Mouse (Mus musculus): ENCODE measurements at regions not wholly inside any gene's neighbourhood (a gene's known extent, or its start where the extent isn't known, plus 50 kb on each side); places are given as distances from the start of the nearest gene placed in this dataset.

- H3K4me3 ChIP-seq (ENCODE audit: extremely low read depth, insufficient read depth, insufficient read length): no peak overlapping the region
- TF ChIP-seq POLR2A (IDR thresholded peaks at IDR 0.05; ENCODE audit: low read depth, low read length): no peak
- TF ChIP-seq CTCF (IDR thresholded peaks at IDR 0.05; ENCODE audit: extremely low read depth, insufficient read depth, insufficient read length, insufficient replicate concordance): no peak
- 68% methylated on average over 4 of the region's 4 CpGs for WGBS
- H3K27me3 ChIP-seq (ENCODE audit: control insufficient read depth, insufficient read depth, low read length): no peaks in the 10 kb centered on the region
- no peaks in the 10 kb centered on the region for H3K4me1 ChIP-seq (ENCODE audit: control insufficient read depth, insufficient read depth, insufficient read length)
- H3K36me3 ChIP-seq (ENCODE audit: control insufficient read depth, insufficient read depth, low read length): no peaks in the 10 kb centered on the region
- H3K27ac ChIP-seq (ENCODE audit: insufficient read depth, low read length): no peak overlapping the region
- no peak for DNase-seq (ENCODE audit: low read depth in 1 of 2, low spot score in 2 of 2)
Observed at GRCm38 (mm10) chr4:83915871-83916270, 390.5 kb downstream of the Ccdc171 start.

GRCm38 (mm10) chr4:83917009-83917408 is 391.7 kb downstream of the Ccdc171 start:
- H3K27me3 ChIP-seq (ENCODE audit: control insufficient read depth, insufficient read depth, low read length): no peaks in the 10 kb centered on the region
- TF ChIP-seq CTCF (IDR thresholded peaks at IDR 0.05; ENCODE audit: extremely low read depth, insufficient read depth, insufficient read length, insufficient replicate concordance) (no peak), POLR2A (IDR thresholded peaks at IDR 0.05; ENCODE audit: low read depth, low read length) (no peak)
- H3K27ac ChIP-seq (ENCODE audit: insufficient read depth, low read length): no peak overlapping the region
- H3K4me3 ChIP-seq (ENCODE audit: extremely low read depth, insufficient read depth, insufficient read length): no peak overlapping the region
- WGBS: 26% methylated on average over 4 of the region's 4 CpGs
- no peaks in the 10 kb centered on the region for H3K4me1 ChIP-seq (ENCODE audit: control insufficient read depth, insufficient read depth, insufficient read length)
- no peak for DNase-seq (ENCODE audit: low read depth in 1 of 2, low spot score in 2 of 2)
- no peaks in the 10 kb centered on the region for H3K36me3 ChIP-seq (ENCODE audit: control insufficient read depth, insufficient read depth, low read length)

- WGBS: 82% methylated on average over 3 of the region's 3 CpGs
- Histone ChIP-seq H3K4me3 (ENCODE audit: extremely low read depth, insufficient read depth, insufficient read length) (no peak overlapping the region), H3K4me1 (ENCODE audit: control insufficient read depth, insufficient read depth, insufficient read length) (no peaks in the 10 kb centered on the region), H3K27ac (ENCODE audit: insufficient read depth, low read length) (no peak overlapping the region), H3K36me3 (ENCODE audit: control insufficient read depth, insufficient read depth, low read length) (no peaks in the 10 kb centered on the region), H3K27me3 (ENCODE audit: control insufficient read depth, insufficient read depth, low read length) (no peaks in the 10 kb centered on the region)
- no peak for DNase-seq (ENCODE audit: low read depth in 1 of 2, low spot score in 2 of 2)
- no peak for TF ChIP-seq POLR2A (IDR thresholded peaks at IDR 0.05; ENCODE audit: low read depth, low read length)
- no peak for TF ChIP-seq CTCF (IDR thresholded peaks at IDR 0.05; ENCODE audit: extremely low read depth, insufficient read depth, insufficient read length, insufficient replicate concordance)
Observed at GRCm38 (mm10) chr4:83918093-83918492, 392.7 kb downstream of the Ccdc171 start.

- DNase-seq (ENCODE audit: low read depth in 1 of 2, low spot score in 2 of 2): no peak
- H3K36me3 ChIP-seq (ENCODE audit: control insufficient read depth, insufficient read depth, low read length): no peaks in the 10 kb centered on the region
- no peaks in the 10 kb centered on the region for H3K4me1 ChIP-seq (ENCODE audit: control insufficient read depth, insufficient read depth, insufficient read length)
- WGBS: 86% methylated on average over 1 of the region's 1 CpGs
- H3K27ac ChIP-seq (ENCODE audit: insufficient read depth, low read length): no peak overlapping the region
- TF ChIP-seq CTCF (IDR thresholded peaks at IDR 0.05; ENCODE audit: extremely low read depth, insufficient read depth, insufficient read length, insufficient replicate concordance) (no peak), POLR2A (IDR thresholded peaks at IDR 0.05; ENCODE audit: low read depth, low read length) (no peak)
- H3K4me3 ChIP-seq (ENCODE audit: extremely low read depth, insufficient read depth, insufficient read length): no peak overlapping the region
- H3K27me3 ChIP-seq (ENCODE audit: control insufficient read depth, insufficient read depth, low read length): no peaks in the 10 kb centered on the region
Observed at GRCm38 (mm10) chr4:83919041-83919440, 393.7 kb downstream of the Ccdc171 start.

- Histone ChIP-seq H3K4me3 (ENCODE audit: extremely low read depth, insufficient read depth, insufficient read length) (no peak overlapping the region), H3K27me3 (ENCODE audit: control insufficient read depth, insufficient read depth, low read length) (no peaks in the 10 kb centered on the region), H3K27ac (ENCODE audit: insufficient read depth, low read length) (no peak overlapping the region), H3K36me3 (ENCODE audit: control insufficient read depth, insufficient read depth, low read length) (no peaks in the 10 kb centered on the region), H3K4me1 (ENCODE audit: control insufficient read depth, insufficient read depth, insufficient read length) (no peaks in the 10 kb centered on the region)
- TF ChIP-seq CTCF (IDR thresholded peaks at IDR 0.05; ENCODE audit: extremely low read depth, insufficient read depth, insufficient read length, insufficient replicate concordance) (no peak), POLR2A (IDR thresholded peaks at IDR 0.05; ENCODE audit: low read depth, low read length) (no peak)
- WGBS: 47% methylated on average over 8 of the region's 8 CpGs
- no peak for DNase-seq (ENCODE audit: low read depth in 1 of 2, low spot score in 2 of 2)
Observed at GRCm38 (mm10) chr4:83925118-83925842, 399.9 kb downstream of the Ccdc171 start.

- Histone ChIP-seq H3K36me3 (ENCODE audit: control insufficient read depth, insufficient read depth, low read length) (no peaks in the 10 kb centered on the region), H3K27ac (ENCODE audit: insufficient read depth, low read length) (no peak overlapping the region), H3K27me3 (ENCODE audit: control insufficient read depth, insufficient read depth, low read length) (no peaks in the 10 kb centered on the region), H3K4me3 (ENCODE audit: extremely low read depth, insufficient read depth, insufficient read length) (no peak overlapping the region), H3K4me1 (ENCODE audit: control insufficient read depth, insufficient read depth, insufficient read length) (no peaks in the 10 kb centered on the region)
- TF ChIP-seq CTCF (IDR thresholded peaks at IDR 0.05; ENCODE audit: extremely low read depth, insufficient read depth, insufficient read length, insufficient replicate concordance): no peak
- TF ChIP-seq POLR2A (IDR thresholded peaks at IDR 0.05; ENCODE audit: low read depth, low read length): no peak
- DNase-seq (ENCODE audit: low read depth in 1 of 2, low spot score in 2 of 2): no peak
- WGBS: 91% methylated on average over 11 of the region's 11 CpGs
Observed at GRCm38 (mm10) chr4:83926195-83926731, 400.9 kb downstream of the Ccdc171 start.
